Mouse (Mus musculus) liver, embryonic 14.5 days (tissue): ENCODE results near the gene Ntrk3.

Experiments used
- CTCF ChIP-seq: IDR thresholded peaks from 2 replicates; pipeline ENCODE4 v1.5.1; 2016; ENCODE audit warnings: antibody characterized with exemption, low read depth, control low read depth
- EP300 ChIP-seq: IDR thresholded peaks from 2 replicates; pipeline ENCODE4 v1.6.1; 2016; ENCODE audit warnings: antibody characterized with exemption, low read depth

DNA sequence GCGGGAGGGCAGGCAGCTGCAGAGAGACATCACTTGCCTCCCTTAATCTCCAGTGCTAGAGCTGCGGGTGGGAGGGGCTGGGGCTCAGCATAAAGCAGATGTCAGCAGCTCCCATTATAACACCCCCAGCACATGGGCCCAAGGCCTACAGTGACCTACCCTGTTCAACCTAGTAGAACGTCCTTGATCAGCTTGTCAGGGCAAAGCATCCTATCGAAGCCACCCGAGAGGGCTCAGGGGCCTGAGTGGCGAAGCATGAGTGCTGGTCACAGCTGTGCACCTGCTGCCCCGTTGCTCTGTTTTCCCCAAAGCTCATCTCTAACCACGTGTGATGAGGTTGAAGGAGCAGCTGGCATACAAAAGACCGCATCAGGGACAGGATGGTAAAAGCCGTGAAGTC lies 191.3 kb downstream of the Ntrk3 start:
- TF ChIP-seq CTCF (no peak), EP300 (no peak)
